Comparison of ENCODE assay signal across 8 mouse cellular contexts in genomic region chr14:30714799-30715617, GRCm38 (mm10). TPM values are rescaled to one million over a fixed set of nuclear protein-coding genes. Genes with fewer than 3 reads are reported as not detected.
DNase-seq lines count a peak whose midpoint lies in the region; ATAC-seq and TF ChIP-seq lines count a peak whose summit lies in the region.

Gene Sfmbt1 (plus strand): TSS chr14:30714849.

- H3K4me2 ChIP-seq in forebrain, postnatal 0 days (ENCODE audit: low read depth) = peak within 1 kb of the TSS; percentile 63
- peak within 1 kb of the TSS; percentile 50 for H3K4me2 ChIP-seq in myocyte (ENCODE audit: low read depth)

- peak within 1 kb of the TSS; percentile 92 for H3K4me3 ChIP-seq in forebrain, postnatal 0 days (ENCODE audit: low read depth, low read length)
- peak within 1 kb of the TSS; percentile 52 for H3K4me3 ChIP-seq in myocyte

- peak within 1 kb of the TSS; percentile 97 for H3ac ChIP-seq in myocyte (ENCODE audit: control insufficient read depth, insufficient read length)

- no peaks in the 10 kb centered on the region for H3K9me3 ChIP-seq in forebrain, postnatal 0 days (ENCODE audit: low read length)

- peak within 1 kb of the TSS; percentile 87 for H3K27ac ChIP-seq in forebrain, postnatal 0 days (ENCODE audit: low read depth, low read length)

- peak; percentile 65 to 72 for DNase-seq in spleen, postnatal 10 days (ENCODE audit: low spot score in 2 of 2)
- no peak for DNase-seq in spleen, adult 12 weeks (ENCODE audit: low spot score)
- peak; percentile 72 for DNase-seq in brain, embryonic 18.5 days (ENCODE audit: low read depth, low spot score)
- DNase-seq in forebrain, postnatal 0 days = no peak
- peak; percentile 55 for DNase-seq in induced T-regulatory cell, adult 2 months (ENCODE audit: low read depth)
- peak; percentile 83 for DNase-seq in liver
- no peak for DNase-seq in right cerebral cortex, postnatal 14 days

- no peaks in the 10 kb centered on the region for H3K36me3 ChIP-seq in forebrain, postnatal 0 days (ENCODE audit: insufficient read depth)
- no peaks in the 10 kb centered on the region for H3K36me3 ChIP-seq in myocyte (ENCODE audit: control insufficient read depth, insufficient read depth)

- peaks cover 5% of the 10 kb centered on the region for H3K79me2 ChIP-seq in myocyte (ENCODE audit: control insufficient read depth, insufficient read depth)

- TF ChIP-seq POLR2A in myocyte (IDR thresholded peaks at IDR 0.05; ENCODE audit: insufficient read length, low read depth) = peak; percentile 6

- peak within 1 kb of the TSS; percentile 73 for H3K9ac ChIP-seq in forebrain, postnatal 0 days

- H3K4me1 ChIP-seq in forebrain, postnatal 0 days (ENCODE audit: insufficient read depth) = peaks cover 9% of the 10 kb centered on the region; the same call in 1 of the 2 replicates

- no peak for TF ChIP-seq CTCF in forebrain, postnatal 0 days (IDR thresholded peaks at IDR 0.05; ENCODE audit: low read depth)

- ATAC-seq in forebrain, postnatal 0 days = peak; percentile 66

- 2% methylated on average over 81 of the region's 87 CpGs for WGBS in forebrain, postnatal 0 days

- no peaks in the 10 kb centered on the region for H3K27me3 ChIP-seq in forebrain, postnatal 0 days (ENCODE audit: insufficient read depth, low read length)
- no peaks in the 10 kb centered on the region for H3K27me3 ChIP-seq in myocyte (ENCODE audit: control insufficient read depth, insufficient read depth, insufficient read length)

TF ChIP-seq in myocyte, 11 proteins besides CTCF, POLR2A, EP300 and RAD21:
- no peak for TF ChIP-seq TCF12 (IDR thresholded peaks at IDR 0.05; ENCODE audit: insufficient read depth, poor library complexity, severe bottlenecking)
- TF ChIP-seq SRF (IDR thresholded peaks at IDR 0.05; ENCODE audit: control insufficient read depth, insufficient read length, low read depth) = no peak

RNA-seq across cellular contexts. Expression of gene Sfmbt1, which starts in this region (rescaled TPM):
- total RNA-seq in forebrain, postnatal 0 days (2014; rRNA removed) = 8.1 and 15.5 TPM in 2 replicates
- polyA plus RNA-seq in forebrain, postnatal 0 days (2015; fragmentation: Nextera tagmentation; extraction: Ambion mirVana) = 9.0 and 13.3 TPM in 2 replicates
- polyA plus RNA-seq in myocyte (2012; fragmentation: generic; extraction: Trizol) = 2.8 TPM

Comparison
In these comparisons a context has a peak if more than half of its experiments do, and no peak if none do; other contexts are left out.
1. DNase-seq: peak in spleen, postnatal 10 days (2 of 2), brain, embryonic 18.5 days (single experiment), induced T-regulatory cell, adult 2 months (single experiment) and liver (single experiment); none in spleen, adult 12 weeks (single experiment), forebrain, postnatal 0 days (single experiment) and right cerebral cortex, postnatal 14 days (single experiment).